Mouse (Mus musculus): ENCODE data around the gene Rasl11b.

- TF ChIP-seq CTCF (IDR thresholded peaks at IDR 0.05; ENCODE audit: low read depth, low read length) (no peak), POLR2A (IDR thresholded peaks at IDR 0.05; ENCODE audit: extremely low read depth, insufficient read depth, low read length) (no peak)
Observed at GRCm38 (mm10) chr5:74162013-74162412, 33.1 kb upstream of the Rasl11b start.

All from liver, adult 2 months (tissue).